Mouse (Mus musculus) naive thymus-derived CD4-positive, alpha-beta T cell, adult 2 months (primary cell): ENCODE measurements at regions not wholly inside any gene's neighbourhood (a gene's known extent, or its start where the extent isn't known, plus 50 kb on each side); places are given as distances from the start of the nearest gene placed in this dataset.

ENCODE experiments used
- DNase-seq: peaks from one replicate; pipeline ENCODE4 v3.0.0-alpha.2; 2011; ENCODE audit warnings: low read depth

DNA sequence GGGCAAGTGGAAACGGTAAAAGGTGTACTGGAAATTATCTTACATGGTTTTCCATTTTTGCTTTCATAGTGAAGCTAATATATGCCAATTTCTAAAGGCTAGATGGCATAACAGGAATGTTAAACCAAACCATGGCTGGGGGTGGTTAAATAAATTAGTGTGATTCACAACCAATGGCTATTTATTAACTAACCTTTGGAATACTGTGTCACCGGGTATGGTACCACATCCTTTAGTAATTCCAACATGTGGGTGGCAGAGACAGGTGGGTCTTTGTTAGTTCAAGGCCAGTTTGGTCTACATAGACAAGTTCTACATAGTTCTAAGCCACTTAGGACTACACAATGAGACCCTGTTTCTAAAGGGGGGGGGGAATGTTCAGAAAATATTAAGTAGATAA lies 179.8 kb upstream of the Plxnc1 start:
- no peak for DNase-seq

DNA sequence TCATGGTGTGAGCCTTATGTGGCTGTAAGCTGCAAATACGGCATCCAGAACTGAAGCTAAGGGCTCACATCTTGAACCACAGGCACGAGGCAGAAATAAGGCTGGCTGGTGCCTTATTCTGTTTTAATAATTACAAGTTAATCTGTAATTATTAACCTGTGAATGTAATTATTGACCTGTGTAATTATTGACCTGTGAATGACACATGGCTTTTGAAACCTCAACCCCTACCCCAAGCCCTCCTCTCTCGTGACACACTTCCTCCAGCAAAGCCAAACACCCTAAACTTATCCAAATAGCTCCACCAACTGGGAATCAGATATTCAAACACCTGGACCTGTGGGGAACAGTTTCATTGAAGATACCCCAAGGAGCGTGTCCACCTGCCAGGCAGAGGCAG lies 175.4 kb upstream of the Plxnc1 start:
- no peak for DNase-seq

DNA sequence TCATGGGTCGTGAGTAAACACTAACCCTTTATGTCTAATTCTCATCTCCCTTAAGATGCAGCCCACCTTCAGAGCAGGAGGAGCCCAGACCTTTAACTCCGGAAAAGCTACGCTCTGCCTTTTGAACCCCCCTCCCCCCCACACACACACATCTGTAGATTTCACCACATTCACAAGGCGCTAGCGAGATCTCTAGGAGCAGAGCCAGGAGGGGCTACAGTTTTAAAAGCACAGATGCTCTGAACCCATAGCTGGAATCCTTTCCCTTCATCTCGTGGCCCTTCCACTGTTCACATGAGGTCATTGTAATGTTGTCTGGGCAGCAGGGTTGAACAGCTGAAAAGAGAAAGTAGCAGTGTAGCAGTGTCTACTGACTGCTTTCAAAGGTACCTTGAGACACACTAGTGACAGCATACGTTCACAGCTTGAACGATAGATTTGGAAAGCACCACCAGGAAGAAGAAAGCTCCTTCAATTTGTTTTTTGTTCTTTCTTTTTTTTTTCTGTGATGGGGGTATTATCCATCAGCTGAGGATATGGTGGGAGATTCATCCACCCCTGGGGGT lies 174.2 kb upstream of the Plxnc1 start:
- no peak for DNase-seq

DNA sequence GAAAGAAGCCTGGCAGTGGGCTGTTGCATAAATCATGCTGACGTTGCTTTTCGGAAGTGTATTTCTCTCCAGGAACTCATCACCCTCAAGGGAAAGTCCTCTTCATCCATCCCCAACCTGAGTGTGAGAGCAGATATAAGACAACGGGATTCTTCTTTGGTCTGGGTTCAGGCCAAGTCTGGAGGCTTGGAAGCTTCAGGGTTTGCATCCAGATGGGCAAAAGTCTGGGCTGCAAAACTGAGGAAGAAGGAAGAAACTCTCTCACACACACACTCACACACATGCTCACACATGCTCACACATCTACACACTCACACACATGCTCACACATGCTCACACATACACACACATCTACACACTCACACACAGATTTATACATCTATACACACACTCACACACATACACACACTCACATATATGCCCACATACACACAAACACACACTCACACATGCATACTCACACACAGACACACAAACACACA lies 173.1 kb upstream of the Plxnc1 start:
- DNase-seq, result no peak

DNA sequence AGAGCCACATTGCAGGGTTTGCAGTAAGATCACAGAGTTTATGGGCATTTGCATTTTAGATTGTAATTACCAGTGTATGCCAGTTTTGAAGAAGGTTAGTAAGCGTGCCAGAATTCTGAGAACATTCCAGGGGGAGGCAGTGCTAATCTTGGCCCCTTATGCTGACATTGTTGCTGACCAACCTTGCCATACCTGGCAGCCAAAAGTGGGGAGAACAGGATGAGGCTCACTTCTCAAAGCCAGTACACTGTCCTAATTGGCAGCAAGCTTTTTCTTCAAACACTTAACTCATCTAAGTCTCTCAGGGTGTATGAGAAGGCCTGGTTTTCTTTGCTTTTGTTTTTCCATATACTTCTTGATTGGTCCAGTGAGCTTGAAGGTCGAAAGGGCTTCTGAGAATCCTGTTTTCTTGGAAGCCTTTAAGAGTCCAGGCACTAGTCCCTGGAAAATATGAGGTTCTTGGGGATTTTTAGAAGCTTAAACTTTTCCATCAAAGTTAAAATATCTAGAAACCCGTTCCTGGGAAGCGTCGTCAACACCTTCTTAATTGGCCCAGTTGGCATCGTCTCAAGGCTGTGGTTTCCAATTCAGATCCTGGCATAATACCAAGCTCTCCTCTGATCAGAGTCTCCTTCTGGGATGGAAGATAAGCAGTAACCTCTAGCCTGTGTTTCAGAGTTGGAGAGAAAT lies 172.6 kb upstream of the Plxnc1 start:
- DNase-seq, result no peak

DNA sequence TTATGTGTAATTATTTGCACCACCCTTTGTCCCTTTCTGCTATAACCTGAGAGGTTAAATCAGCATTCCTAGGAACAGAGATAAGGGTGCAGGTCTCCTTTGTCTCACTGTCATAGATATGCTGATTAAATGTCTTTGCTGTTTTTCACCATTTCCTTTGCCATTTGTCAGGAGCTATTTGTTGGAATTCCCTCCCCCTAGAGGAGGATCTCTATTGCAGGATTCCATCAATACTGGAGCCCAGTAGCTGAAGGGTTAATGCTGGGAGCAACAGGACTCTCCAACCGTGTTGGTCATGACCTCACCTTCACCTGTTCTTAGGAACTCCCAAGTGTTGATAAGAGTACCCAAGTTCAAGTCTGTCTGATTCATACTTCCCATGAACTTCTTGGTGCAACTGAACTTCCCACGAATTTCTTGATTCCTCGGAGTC lies 172.0 kb upstream of the Plxnc1 start:
- DNase-seq, result no peak

DNA sequence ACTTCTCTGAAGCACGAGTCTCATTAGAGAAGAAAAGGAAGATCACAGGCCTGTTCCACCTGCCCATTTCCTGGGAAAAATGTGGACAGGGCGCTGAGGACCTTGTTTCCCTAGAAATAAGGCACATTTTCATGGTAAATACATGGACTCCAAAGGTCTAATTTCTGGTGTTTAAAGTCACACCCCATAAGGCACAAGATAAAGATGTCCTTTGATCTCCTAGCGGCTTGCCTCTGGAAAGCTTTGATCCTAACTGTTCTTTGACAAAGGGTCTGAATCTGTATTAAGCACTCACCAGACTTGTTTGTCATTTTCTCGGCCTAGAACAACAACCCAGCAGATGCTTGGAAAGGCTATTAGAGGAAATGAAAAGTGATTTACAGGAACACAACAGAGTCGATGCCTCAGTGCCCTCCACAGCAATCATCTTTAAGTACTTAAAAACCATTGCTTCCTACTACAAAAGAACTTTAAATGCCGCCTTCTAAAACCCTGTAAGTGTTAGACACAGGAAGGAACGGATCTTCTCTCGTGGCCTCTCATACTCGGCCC lies 168.3 kb upstream of the Plxnc1 start:
- DNase-seq, result no peak

DNA sequence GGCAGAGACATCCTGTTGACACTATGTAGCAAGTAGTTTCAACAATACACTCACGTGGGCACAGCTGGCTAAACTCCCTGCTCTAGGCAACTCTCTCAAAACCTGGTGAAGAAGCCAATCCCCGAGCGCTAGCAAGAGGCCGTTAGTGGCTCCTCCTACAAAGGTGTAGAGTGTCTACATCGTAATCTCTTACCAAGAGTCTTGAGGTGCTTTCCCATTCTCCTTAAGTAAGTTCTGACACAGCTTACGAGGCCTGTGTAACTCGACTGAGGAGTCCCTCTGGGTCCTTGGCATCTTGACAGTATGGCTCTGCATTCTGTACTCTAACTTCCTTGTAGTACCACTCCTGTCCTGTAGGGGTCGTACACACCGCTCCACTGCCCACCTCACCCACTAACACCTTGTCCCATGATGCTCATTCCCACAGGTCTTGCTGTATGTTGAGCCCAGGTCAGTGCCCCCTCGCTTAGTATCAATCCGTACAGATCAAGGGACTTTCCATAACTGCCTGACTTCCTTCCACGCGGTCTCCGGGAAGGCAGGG lies 167.7 kb upstream of the Plxnc1 start:
- DNase-seq, result peak; percentile 15

DNA sequence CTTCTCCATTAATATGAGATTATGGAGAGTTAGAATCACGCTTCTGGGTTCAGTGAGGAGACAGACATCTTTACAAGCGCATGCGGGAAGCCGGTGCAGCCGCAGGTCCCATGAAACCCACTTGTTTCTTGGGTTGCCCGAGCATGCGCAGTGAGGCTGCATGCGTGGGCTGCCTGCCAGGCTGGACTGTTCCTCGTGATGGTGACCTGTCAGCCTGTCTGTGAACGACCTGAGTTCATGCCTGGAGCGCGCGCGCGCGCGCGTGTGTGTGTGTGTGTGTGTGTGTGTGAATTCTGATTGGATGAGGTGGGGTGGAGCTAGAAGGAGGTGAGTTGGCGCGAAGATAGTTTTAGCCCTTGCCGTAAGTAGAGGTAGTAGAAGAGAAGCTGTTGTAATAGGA lies 166.2 kb upstream of the Plxnc1 start:
- no peak for DNase-seq

DNA sequence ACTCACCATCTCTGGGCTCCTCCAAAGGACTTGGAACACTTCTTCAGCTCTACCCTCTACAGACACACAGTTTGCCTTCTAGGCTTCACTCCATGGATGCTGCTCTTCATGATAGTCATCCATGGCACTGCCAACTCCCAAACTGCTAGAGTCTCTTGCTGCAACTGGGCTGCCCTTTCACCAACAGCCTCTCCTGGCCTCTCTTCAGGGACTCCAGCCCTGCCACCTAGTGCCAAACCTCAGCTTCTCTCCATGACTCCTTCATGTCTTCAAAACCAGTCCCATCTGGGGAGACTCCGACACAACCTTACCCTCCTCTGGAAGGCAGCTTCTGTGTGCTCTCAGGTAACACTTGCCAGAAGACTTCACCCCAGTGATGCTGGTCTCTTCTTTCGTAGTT lies 164.9 kb upstream of the Plxnc1 start:
- no peak for DNase-seq

DNA sequence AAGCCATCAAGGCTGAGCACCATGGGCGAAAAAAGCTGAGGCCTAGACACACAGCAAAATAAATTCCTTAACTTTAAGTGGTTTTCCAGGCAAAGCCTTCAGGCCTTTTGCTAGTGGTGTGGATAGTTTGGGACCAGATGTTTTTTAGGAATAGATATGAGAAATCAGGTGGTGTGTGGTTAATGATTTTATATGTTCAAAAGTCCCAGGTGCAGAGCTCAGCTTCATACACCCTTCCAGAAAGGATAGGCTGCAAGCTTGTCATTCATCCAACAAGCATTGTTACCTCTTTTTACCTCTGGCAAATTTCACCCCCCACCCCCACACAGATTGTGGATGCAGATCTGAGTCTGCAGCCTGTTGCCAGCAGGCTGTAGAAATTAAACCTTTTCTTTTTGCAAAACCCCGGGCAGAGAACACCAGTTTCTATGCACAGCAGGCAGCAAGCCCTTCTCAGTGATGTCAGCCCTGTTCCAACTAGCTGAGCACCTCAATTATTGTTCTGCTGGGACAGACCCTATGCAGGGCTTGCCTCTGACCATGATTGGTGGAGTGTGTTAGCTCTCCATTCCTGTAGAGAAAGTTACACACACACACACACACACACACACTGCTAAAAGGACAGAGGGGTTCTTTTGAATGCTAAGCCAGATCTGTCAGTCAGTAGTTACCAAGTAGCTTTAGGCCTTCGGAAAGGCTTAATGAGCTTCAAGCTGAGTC lies 163.1 kb upstream of the Plxnc1 start:
- DNase-seq, result no peak

DNA sequence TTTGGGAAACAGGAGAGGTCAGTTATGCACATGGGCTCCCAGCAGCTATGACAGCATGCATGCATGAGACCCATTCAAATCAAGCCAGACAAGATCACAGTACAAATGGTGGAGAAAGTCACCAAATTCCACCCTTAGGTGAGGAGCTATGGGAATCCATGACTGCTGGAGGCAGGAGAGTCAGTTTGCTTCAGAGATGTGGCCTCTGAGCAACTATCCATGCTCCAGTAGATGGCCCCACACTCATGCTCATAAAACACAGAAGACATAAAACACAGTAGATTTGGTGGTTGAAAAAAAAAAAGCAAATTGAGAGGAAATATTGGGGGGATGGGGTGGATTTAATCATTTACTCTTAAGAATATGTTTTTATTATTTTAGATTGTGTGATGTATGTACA lies 159.2 kb upstream of the Plxnc1 start:
- DNase-seq, result no peak

DNA sequence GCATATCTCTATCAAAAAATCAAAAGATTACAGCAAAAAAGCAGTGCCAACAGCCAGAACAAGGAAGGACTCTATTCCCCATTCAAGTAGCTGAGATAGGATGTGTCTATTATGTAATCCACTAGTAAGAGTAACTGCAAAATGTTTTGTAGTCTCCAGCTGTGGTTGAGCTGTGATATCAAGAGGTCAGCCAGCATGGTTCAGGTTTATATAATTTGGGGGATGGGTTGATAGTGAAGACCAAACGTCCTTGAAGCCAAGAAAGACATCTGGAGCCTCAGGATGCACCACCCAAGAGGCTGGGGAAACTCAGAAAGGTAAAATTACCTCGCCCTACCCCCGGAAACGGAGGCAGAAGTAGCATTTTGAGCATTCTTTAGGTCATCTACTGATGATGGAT lies 158.3 kb upstream of the Plxnc1 start:
- DNase-seq, result no peak

DNA sequence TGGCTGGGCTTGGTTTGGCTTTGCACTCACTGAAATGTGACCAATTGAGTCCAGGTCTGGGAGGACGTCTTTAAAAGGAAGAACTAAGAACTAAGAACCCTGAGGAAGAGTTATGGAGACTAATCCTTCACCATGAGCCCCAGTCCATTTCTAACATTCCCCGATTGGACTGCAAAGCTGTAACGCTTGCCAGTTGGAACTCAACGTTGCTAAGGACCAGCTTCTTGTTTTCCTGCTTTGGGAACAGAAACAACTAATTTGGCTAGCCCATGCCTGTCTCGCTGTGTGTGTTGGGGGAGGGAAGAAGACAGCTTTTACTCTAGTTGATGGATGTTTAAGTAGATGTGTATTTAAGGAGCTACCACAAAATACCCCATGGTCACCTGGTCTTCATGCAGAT lies 155.3 kb upstream of the Plxnc1 start:
- DNase-seq, result no peak

DNA sequence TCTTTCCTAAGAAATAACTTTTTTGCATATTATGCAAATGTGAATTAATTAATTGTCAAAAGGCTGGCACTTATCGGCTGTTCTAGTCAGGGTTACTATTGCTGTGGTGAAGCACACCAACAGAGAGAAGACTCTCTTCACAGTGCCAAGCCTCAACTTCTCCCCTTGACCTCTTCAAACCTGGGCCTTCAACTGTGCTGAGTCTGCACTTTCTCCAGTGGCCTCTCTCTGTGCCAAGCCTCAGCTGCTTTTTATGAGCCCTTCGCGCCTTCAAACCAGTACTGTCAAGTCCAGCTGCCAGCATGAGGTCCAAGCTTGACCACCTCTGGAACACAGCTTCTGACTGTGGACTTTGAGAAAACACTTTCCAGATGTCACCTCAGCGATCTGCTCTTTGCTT lies 151.2 kb upstream of the Plxnc1 start:
- no peak for DNase-seq

DNA sequence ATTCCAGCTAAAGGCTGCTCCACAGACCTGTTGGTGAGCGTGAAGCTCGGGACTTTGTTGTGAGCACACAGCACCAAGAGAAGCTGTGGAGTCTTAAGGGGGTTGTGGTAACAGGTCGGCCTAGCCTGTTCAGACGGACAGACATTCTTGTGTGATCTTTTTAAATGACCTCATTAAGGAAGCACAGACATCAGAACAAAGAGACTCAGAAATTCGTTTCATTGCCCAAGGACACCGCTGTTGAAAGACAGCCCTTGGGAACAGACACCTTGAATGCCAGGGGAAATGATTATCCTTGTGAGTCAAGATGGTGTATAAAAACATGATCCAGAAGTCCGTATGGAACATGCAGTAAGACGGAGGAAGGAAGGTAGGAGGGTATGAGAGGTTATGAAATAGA lies 150.1 kb upstream of the Plxnc1 start:
- no peak for DNase-seq

DNA sequence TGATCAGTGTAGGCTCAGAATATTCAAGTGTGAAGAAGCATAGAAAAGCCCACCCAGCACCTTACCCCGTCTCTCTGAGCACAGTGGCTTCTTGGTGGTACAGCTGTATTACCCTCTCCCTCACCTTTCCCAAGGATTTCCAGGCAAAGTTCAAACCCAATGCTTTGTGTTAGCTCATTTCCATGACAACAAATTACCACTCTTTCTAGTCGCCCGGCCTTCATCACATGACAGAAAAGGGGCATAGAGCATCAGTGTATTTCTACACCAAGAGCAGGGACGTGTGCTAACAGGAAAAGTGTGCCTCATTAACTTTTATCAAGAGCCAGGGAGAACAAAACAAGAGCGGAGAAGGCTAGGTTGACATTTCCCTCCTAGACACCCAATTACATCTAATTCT lies 148.6 kb upstream of the Plxnc1 start:
- DNase-seq, result no peak

DNA sequence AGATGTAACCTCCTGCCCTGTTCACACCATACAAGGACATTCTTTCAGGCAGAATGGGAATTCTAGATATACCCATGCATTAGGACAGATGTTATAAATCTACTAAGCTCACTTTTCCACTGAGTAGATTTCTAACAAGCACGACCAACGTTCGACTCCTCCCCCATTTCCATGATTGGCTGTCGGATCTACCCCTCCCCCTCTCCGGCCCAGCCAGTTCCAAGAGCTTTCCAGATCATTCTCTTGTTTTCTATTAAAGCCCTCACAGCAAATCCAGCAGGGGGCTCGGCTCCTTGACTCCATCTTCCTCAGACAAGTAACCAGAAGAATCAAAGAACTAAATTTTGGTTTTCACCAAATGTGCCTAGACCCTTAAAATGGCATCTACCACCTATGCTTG lies 146.5 kb upstream of the Plxnc1 start:
- DNase-seq, result no peak

DNA sequence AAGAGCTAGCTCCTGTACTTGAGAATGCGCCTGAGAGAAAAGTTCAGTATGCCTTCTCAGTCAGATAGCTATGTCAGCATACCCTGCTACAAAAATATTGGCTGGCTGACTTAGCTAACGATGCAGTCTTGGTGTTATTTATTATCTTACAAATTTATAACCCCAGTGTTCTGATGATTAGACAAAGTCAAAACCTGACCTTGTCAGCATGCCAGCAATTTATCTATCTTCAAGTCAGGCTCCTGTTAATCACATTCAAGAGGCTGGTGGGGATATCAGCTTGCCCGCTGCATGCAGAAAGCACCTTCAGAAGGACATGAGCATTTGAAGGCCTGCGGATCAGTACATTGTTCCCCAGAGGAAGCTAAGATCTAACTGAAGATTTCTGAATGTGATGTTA lies 146.0 kb upstream of the Plxnc1 start:
- DNase-seq, result no peak

DNA sequence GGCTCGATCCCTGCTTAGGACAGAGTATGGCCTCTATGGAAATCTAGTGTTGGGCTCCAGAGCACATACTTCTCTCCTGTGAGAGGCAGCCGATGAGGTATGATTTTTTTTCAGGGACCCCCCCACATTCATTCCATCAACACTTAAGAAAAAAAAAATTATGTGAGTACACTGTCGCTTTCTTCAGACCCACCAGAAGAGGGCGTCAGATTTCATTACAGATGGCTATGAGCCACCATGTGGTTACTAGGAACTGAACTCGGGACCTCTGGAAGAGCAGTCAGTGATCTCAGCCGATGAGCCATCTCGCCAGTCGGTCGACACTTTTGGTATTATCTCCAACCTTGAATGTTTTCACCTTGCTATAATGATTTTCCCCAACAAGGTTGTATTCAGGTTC lies 145.4 kb upstream of the Plxnc1 start:
- DNase-seq, result no peak

DNA sequence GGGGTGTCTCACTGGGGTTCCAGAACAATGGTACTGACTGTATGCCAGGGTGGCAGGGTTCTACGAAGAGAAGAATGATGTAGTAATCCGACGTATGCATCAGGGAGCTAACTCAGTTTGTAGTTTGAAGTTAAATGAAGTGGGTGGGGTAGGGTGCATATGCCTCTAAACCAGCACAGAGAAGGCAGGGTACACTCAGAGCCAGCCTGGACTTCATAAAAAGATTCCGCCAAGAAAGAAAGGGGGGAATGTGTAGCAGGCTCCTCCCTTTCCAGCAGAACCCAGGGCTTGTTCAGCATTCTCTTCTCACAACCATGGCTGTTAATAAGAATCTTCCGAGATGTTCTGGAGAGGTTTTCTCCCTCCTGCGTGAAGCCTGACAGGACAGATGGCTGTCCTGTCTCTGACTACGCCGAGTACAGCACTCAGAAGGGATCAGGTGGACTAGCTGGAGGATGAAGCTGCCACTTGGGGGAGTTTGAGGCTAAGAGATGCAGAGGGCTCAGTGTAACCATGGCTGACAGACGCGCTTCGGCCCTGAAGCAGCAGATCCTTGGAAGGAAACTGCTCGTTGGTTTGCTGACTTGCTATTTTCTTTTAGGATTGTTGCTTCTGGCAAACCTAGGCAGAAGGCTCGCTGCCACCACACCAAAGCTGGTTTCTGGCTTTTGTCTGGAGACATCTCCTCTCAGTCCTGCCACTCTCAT lies 143.4 kb upstream of the Plxnc1 start:
- DNase-seq, result peak; percentile 17

DNA sequence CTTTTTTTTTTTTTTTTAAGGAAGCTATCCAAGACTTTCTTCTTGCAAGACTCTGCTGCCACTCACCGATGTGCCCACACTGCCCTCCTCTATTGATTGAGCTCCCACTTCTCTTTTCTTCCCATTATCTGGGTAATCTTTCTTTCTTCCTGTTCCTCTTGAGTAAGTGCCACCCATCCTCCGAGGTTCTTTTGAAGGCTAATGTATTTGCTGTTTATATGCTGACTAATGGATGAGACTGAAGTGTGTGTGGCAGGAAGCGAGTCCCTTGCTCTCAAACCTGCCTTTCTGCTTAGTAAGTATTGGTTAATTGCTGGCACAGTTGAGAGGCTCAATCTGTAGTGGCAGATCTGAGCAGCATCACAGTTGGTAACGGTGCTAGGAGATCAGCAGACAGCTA lies 142.1 kb upstream of the Plxnc1 start:
- peak; percentile 12 for DNase-seq
